ENCODE assay signal across 8 mouse cellular contexts in the genomic region with DNA sequence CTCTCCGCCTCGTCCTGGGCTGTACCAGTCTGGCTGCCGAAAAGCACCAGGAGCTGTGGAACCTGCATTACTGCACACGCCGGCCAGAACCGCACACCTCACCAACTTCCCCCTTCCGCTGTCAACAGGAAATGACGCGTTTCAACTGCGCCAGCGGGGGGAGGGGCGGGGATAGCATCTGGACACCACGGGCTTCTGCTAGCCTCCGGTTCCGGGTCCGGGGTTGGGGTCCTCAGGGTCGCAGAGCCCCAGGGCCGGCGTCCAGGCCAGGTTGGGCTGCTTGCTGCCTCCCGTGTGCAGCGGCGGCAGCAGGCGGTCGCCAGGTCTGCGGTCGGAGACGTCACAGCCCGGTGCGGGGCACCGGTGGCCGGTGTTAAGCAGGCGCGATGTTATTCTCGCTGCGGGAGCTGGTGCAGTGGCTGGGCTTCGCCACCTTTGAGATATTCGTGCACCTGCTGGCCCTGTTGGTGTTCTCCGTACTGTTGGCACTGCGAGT. TPM values are rescaled to one million over a fixed set of nuclear protein-coding genes. Genes with fewer than 3 reads are reported as not detected.
A peak's percentile ranks its signal among the peaks of the same experiment; 100 is the strongest.
DNase-seq lines count a peak whose midpoint lies in the region; ATAC-seq lines count a peak whose summit lies in the region.

A gene (plus strand): TSS at position 156 of the 496 bp plus-strand sequence.

- no peaks in the 10 kb centered on the region; the same call in 1 of the 2 replicates for H3K36me3 ChIP-seq in midbrain, embryonic 11.5 days (ENCODE audit: control insufficient read depth, insufficient read depth, low read length)

- intact Hi-C loops in left cerebral cortex, postnatal 4 days (cut with DNase I): loop anchor here (5.0 kb wide), 2 partner anchors 33 to 58 kb away; a partner anchor contains a TSS

- H3K9ac ChIP-seq in midbrain, embryonic 11.5 days (ENCODE audit: low read length): peak within 1 kb of the TSS; percentile 91

- peak within 1 kb of the TSS; percentile 80 for H3K4me2 ChIP-seq in midbrain, embryonic 11.5 days

- H3K27ac ChIP-seq in midbrain, embryonic 11.5 days (ENCODE audit: low read depth, low read length): peak within 1 kb of the TSS; percentile 32; the same call in 1 of the 2 replicates

- H3K27me3 ChIP-seq in midbrain, embryonic 11.5 days (ENCODE audit: control insufficient read depth, insufficient read depth, low read length): no peaks in the 10 kb centered on the region

- under 1% methylated on average over 39 of the region's 39 CpGs for WGBS in midbrain, embryonic 11.5 days

- H3K4me3 ChIP-seq in midbrain, embryonic 11.5 days (ENCODE audit: low read depth, low read length): peak within 1 kb of the TSS; percentile 85

- peaks cover 13% of the 10 kb centered on the region for H3K4me1 ChIP-seq in midbrain, embryonic 11.5 days (ENCODE audit: control insufficient read depth, insufficient read depth, low read length)

- ATAC-seq in inflammation-experienced regulatory T-cells, adult 6 months: peak; percentile 87
- ATAC-seq in midbrain, embryonic 11.5 days (ENCODE audit: low FRiP score): peak; percentile 92

- no peaks in the 10 kb centered on the region for H3K9me3 ChIP-seq in midbrain, embryonic 11.5 days (ENCODE audit: control insufficient read depth, low read length)

- peak; percentile 93 for DNase-seq in adrenal gland, postnatal 10 days
- peak; percentile 94 for DNase-seq in embryo, embryonic 11 days
- peak; percentile 78 for DNase-seq in gastrocnemius, postnatal 25 days
- DNase-seq in left cerebral cortex, postnatal 4 days: peak; percentile 91
- DNase-seq in midbrain, embryonic 11.5 days (ENCODE audit: low spot score, missing footprints): peak; percentile 100
- peak; percentile 90 for DNase-seq in right cerebral cortex, postnatal 4 days
- peak; percentile 92 for DNase-seq in yolk sac, embryonic 10.5 days (ENCODE audit: low spot score)

RNA-seq across cellular contexts. Expression of the gene that starts here (rescaled TPM):
- 10 to 100 TPM; 27.7 to 31.0 TPM for total RNA-seq in adrenal gland, postnatal 10 days (2021)
- total RNA-seq in gastrocnemius, postnatal 25 days (2021): 10 to 100 TPM; 10.3 to 11.3 TPM
- polyA plus RNA-seq in inflammation-experienced regulatory T-cells, adult 6 months (2017; shearing (Covaris generic)): 10 to 100 TPM in 1 of 3 experiments, 1 to 10 TPM in 2; 8.3 to 13.7 (median 8.7) TPM
- 10 to 100 TPM; 26.4 to 26.8 TPM for total RNA-seq in left cerebral cortex, postnatal 4 days (2021)
- polyA plus RNA-seq in midbrain, embryonic 11.5 days (2014; fragmentation: Nextera tagmentation; extraction: Ambion mirVana): 14.7 and 16.0 TPM in 2 replicates

Comparison
In these comparisons a context has a peak if more than half of its experiments do, and no peak if none do; other contexts are left out.
1. Peak in every context shown above with its lines: DNase-seq, ATAC-seq, H3K4me3 ChIP-seq and H3K27ac ChIP-seq.